Mouse (Mus musculus): ENCODE measurements around the gene Peg3.

Peg3 gene

GRCm38 (mm10) chr7:6709396-6709795 is 20.8 kb downstream of the Peg3 start:
- no peak for DNase-seq (ENCODE audit: low spot score in 2 of 2)

GRCm38 (mm10) chr7:6708451-6709180 is 21.6 kb downstream of the Peg3 start:
- no peak for DNase-seq (ENCODE audit: low spot score in 2 of 2)

- DNase-seq (ENCODE audit: low spot score in 2 of 2): no peak
Measured at GRCm38 (mm10) chr7:6707416-6708015, 22.7 kb downstream of the Peg3 start.

GRCm38 (mm10) chr7:6699230-6699629 is 31.0 kb downstream of the Peg3 start:
- DNase-seq (ENCODE audit: low spot score in 2 of 2): no peak

- DNase-seq (ENCODE audit: low spot score in 2 of 2): peak; percentile 58 to 71
Measured at GRCm38 (mm10) chr7:6696241-6697045, 33.8 kb downstream of the Peg3 start, which contains the start of gene Zim1. TSS of gene Zim1 (minus strand) at chr7:6696450.

GRCm38 (mm10) chr7:6685511-6685910 is 44.7 kb downstream of the Peg3 start:
- DNase-seq (ENCODE audit: low spot score in 2 of 2): no peak

GRCm38 (mm10) chr7:6666726-6667125 is 63.5 kb downstream of the Peg3 start:
- DNase-seq (ENCODE audit: low spot score in 2 of 2): peak; percentile 12 to 14

GRCm38 (mm10) chr7:6663430-6663829 is 66.8 kb downstream of the Peg3 start:
- DNase-seq (ENCODE audit: low spot score in 2 of 2): no peak

- DNase-seq (ENCODE audit: low spot score in 2 of 2): no peak
Measured at GRCm38 (mm10) chr7:6659605-6660004, 70.6 kb downstream of the Peg3 start.

GRCm38 (mm10) chr7:6658606-6659005 is 71.6 kb downstream of the Peg3 start:
- no peak for DNase-seq (ENCODE audit: low spot score in 2 of 2)

Measured in heart, adult 9 months (tissue).